Mouse (Mus musculus) gastrocnemius, postnatal 4 days (tissue): ENCODE results near the gene Dpp3. TPM values are rescaled to one million over a fixed set of nuclear protein-coding genes. Genes with fewer than 3 reads are reported as not detected.
"Not testable (repeated sequence)": the region's sequence is repeated elsewhere in the genome, so short reads cannot be mapped to it uniquely, and the experiment has no call there.

Experiments
- DNase-seq, 2 experiments: peaks; one replicate each; pipeline ENCODE4 v3.0.0; 2021 to 2022; ENCODE audit warnings: low spot score in 2 of 2, mixed read lengths in 2 of 2
- total RNA-seq, 2 experiments: library from RNA; stranded (reverse); gene quantifications; 2 replicates each; pipeline ENCODE4 v1.2.3; 2021

The Dpp3 gene
- total RNA-seq, 2 experiments from 2014 or later: 53.2 to 58.1 TPM

DNA sequence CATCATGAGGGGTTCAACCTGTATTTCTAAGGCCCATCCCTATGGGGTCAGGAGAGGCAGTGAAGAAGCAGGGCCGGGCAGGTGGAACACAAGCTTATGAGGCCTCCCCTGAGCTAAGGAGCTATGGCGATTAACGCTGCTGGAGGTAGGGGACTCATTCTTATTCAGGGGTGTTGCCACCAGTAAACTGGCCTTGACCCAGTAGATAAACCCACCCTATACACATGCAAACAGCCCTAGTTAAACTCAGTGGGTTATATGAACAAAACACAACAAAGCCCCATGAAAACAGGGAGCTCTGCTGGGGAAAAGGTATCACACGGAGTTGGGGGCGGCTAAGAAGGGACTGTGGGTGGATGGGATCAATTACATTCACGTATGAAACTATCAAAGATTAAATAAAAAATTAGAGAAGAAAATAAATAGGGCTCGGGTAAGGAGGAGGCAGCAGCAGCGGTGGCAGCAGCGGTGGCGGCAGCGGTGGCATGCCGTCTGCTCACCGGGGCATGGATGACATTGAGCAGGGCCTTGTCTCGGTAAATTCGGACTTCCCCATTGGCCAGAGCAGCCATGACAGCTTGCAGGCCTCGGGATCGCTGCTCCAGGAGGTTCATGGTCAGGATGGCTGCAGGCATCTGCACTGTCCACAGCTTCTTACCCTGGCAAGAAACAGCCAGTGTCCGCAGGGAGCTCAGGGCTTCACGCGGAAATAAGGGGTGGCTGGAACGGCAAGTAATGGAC is 31.1 kb downstream of the Dpp3 start:
- no peak for DNase-seq

GRCm38 (mm10) chr19:4891798-4892197 is 36.3 kb downstream of the Dpp3 start:
- no peak for DNase-seq

- no peak for DNase-seq
Measured at GRCm38 (mm10) chr19:4889791-4890190, 38.3 kb downstream of the Dpp3 start.

DNA sequence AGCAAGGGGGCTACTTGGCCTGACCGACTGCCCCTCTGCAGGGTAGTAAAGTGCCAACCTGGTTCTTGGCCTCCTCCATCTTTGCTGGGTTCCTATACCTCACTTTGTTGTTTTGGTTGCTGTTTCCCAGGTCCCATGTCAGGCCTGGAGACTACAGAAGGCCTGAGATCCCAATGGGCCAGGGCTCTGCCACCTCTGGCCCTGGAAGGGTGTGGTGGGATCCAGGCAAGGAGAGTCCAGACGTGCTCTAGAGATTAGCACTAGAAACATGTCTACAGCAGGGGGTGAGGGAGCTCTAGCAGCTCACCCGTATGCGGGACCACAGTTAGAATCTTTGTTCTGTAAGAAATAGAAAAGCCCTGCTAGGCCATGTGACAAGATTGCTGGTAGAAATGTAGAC is 44.1 kb downstream of the Dpp3 start:
- DNase-seq: no peak

DNA sequence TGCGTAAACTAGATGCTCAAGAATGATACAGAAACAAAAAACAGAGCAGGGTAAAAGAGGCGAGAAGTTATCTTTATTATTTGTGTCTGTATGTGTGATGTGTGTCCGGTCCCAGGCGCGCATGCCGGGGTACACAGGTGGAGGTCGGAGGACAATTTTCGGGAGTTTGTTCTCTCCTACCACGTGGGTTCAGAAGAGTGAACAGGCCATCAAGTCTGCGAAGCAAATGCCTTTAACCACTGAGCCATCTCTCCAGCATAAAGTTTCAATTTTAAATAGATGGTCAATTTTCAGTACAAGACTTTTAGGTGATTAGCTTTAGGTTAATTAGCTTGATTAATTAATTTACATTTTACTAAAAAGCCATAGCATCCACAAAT is 48.8 kb downstream of the Dpp3 start:
- no peak for DNase-seq

DNA sequence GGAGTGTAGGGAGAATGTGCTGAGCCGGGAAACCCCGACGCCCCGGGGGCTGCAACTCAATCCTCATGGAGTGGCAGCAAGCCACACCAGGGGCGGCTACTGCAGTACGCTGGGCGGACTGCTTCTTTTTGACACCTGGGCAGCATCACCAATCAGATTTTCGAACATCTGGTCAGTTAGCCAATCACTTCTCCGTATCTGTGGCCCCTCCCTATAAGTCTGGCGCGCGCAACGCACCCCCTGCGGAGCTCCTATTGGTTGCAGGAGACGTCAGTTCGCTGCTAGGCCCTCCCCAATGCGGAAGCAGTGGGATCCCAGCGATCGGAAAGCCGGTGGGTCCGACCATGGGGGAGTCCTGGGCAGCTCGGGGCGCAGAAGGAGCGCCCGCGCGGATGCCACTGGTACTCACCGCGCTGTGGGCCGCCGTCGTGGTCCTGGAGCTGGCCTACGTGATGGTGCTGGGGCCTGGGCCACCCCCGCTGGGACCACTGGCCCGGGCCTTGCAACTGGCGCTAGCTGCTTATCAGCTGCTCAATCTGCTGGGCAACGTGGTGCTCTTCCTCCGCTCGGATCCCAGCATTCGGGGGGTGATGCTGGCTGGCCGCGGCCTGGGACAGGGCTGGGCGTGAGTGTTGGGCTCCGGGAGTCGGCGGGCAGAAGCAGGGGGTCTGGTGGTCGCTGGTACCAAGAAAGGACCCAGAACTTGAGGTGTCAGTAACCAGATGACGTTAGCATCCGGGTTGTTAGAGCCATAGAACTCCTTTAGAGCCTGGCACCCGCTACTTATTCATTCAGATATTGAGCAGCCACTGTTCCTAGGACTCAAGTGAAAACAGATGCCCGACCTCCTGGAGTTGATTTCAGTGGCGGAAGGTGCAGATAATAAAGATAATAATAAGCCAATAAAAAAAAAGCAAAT is 49.4 kb downstream of the Dpp3 start, which contains the start of gene Zdhhc24:
Gene Zdhhc24, plus strand, starts transcription at position 264 of the 919 bp plus-strand sequence.
- DNase-seq: peak; percentile 90 to 94

DNA sequence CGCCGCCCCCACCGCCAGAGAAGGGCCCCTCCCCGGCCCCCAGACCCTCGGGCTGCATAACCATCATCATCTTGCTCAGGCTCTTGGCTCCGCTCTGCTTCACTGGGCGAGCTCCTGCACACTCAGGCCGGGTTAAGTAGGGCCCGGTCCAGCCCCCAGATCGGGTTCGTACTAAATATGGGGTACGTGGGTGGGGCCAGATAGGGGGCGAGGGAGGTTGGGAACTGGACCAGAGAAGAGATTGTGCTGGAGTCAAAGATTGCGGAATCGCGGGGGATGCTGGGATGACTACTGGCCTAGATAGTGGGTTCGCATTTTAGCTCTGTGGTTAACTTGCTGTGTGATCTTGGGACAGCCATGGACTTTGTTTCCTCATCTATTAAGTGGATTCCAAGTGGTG is 50.3 kb downstream of the Dpp3 start, which contains the start of gene Actn3:
Gene Actn3, minus strand, starts transcription at position 125 of the 400 bp plus-strand sequence.
- DNase-seq: peak in 1 of 2 experiments; percentile 41

GRCm38 (mm10) chr19:4876755-4877154 is 51.3 kb downstream of the Dpp3 start:
- DNase-seq: no peak

DNA sequence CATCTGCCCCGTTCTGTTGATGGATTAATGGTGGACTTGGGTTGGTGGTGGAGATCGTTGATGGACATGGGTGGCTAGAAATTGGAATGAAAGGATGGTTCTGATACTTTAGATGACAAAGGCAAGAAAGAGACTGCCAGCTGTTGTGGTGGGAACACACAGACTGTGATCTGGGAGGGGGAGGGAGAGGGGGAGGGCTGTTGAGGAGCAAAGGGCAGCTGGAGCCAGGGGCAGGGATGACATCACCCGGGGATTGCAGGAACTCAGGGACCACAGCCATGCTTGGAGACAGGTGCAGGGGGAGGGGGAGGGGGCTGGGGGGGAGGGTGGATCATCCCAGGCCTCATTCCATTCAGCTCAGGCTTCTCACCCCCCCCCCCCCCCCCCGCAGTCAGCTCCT is 51.8 kb downstream of the Dpp3 start:
- DNase-seq: no peak

DNA sequence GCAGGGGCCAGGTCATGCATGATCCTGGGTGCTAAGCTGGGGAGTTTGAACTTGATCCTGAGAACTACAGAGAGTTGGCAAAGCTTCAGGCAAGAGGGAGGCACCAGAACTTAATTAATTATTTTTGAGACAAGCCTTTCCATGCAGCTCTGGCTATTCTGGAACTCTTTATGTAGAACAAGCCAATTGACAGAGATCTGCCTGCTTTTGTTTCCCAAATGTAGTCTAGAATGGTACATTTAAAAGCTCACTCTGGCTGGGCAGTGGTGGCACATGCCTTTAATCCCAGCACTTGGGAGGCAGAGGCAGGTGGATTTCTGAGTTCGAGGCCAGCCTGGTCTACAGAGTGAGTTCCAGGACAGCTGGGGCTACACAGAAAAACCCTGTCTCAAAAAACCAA is 53.5 kb downstream of the Dpp3 start:
- DNase-seq: not testable (repeated sequence)

- no peak for DNase-seq
Measured at GRCm38 (mm10) chr19:4865147-4865546, 62.9 kb downstream of the Dpp3 start.

DNA sequence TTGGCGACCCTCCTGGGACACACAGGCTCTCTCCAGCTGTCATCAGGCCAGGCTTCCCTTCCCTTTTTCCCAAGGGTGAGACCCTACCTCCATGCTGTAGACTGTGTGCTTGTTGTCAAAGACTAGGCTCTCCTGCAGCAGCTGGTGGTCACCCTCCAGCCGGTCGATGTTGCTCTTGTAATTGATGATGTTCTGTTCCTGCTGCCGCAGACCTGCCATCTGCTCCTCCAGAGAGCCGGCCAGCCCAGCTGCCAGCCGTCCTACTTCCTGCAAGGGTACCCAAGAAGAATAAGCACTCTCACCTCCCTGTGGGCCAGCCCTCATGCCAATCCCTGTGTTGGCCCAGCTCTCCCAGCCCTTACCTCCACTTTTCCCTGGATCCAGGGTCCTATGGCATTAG is 65.0 kb downstream of the Dpp3 start:
- DNase-seq: no peak

DNA sequence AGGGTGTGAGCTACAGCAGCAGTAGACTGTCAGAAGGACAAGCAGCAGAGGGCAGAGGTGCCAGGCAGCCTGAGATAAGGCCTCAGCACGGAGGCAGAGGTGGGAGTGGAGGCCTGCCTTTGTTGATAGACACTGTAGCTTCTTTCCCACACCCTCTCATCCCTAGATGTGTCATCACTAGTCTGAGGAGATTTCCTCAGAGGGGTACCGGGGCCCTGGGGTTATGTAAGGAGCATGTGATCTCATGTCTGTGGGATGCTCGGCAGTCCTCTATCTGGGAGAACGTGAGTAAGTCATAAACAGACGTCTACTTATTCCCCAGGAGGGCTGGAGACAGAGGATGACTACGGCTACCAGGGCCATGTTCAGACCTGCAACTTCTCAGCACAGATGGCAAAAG is 69.0 kb downstream of the Dpp3 start:
- no peak for DNase-seq

Other genes with a start within 250 kb of the Dpp3 start
- not detected for gene Gm960, start 229.6 kb downstream of the Dpp3 start, total RNA-seq
- under 1 TPM; 0.18 to 0.39 TPM for gene Sptbn2, start 217.1 kb downstream of the Dpp3 start, total RNA-seq
- 1 to 10 TPM; 7.4 TPM for gene Rbm4b, start 171.8 kb downstream of the Dpp3 start, total RNA-seq
- 10 to 100 TPM; 53.3 to 68.4 TPM for gene Rbm4, start 134.4 kb downstream of the Dpp3 start, total RNA-seq
- gene Gm21992, start 116.7 kb downstream of the Dpp3 start, total RNA-seq: 10 to 100 TPM; 15.4 to 22.9 TPM
- gene Rbm14, start 116.7 kb downstream of the Dpp3 start, total RNA-seq: 10 to 100 TPM; 33.6 to 46.1 TPM
- gene Ccs, start 89.0 kb downstream of the Dpp3 start, total RNA-seq: 10 to 100 TPM; 40.7 to 44.0 TPM
- gene Ccdc87, start 88.9 kb downstream of the Dpp3 start, total RNA-seq: under 1 TPM in 1 of 2 experiments, not detected in 1; 0.07 TPM
- 10 to 100 TPM; 38.9 to 40.9 TPM for gene Ctsf, start 73.2 kb downstream of the Dpp3 start, total RNA-seq
- gene Actn3, start 50.4 kb downstream of the Dpp3 start, total RNA-seq: 1,000 to 10,000 TPM; 1,624 to 1,725 TPM
- 1 to 10 TPM; 6.3 to 7.1 TPM for gene Zdhhc24, start 49.6 kb downstream of the Dpp3 start, total RNA-seq
- 1 to 10 TPM; 3.3 to 4.2 TPM for gene Bbs1, start 21.7 kb downstream of the Dpp3 start, total RNA-seq
- 1 to 10 TPM; 1.7 to 2.2 TPM for gene Peli3, start 14.8 kb upstream of the Dpp3 start, total RNA-seq
- 10 to 100 TPM; 54.4 to 60.4 TPM for gene Mrpl11, start 33.9 kb upstream of the Dpp3 start, total RNA-seq
- gene Npas4, start 62.0 kb upstream of the Dpp3 start, total RNA-seq: under 1 TPM; 0.10 to 0.20 TPM
- gene Slc29a2, start 95.6 kb upstream of the Dpp3 start, total RNA-seq: 1 to 10 TPM; 8.7 to 9.2 TPM
- 10 to 100 TPM; 28.5 to 31.4 TPM for gene B4gat1, start 110.5 kb upstream of the Dpp3 start, total RNA-seq
- gene AC124502.3, start 110.6 kb upstream of the Dpp3 start, total RNA-seq: under 1 TPM in 1 of 2 experiments, not detected in 1; 0.29 TPM
- 10 to 100 TPM; 18.3 to 19.6 TPM for gene Brms1, start 113.1 kb upstream of the Dpp3 start, total RNA-seq
- 1 to 10 TPM; 3.4 to 3.5 TPM for gene Rin1, start 122.2 kb upstream of the Dpp3 start, total RNA-seq
- 100 to 1,000 TPM; 108 to 113 TPM for gene Cd248, start 139.8 kb upstream of the Dpp3 start, total RNA-seq
- gene Tmem151a, start 157.2 kb upstream of the Dpp3 start, total RNA-seq: under 1 TPM; 0.29 to 0.34 TPM
- 10 to 100 TPM; 57.9 to 59.6 TPM for gene Yif1a, start 160.3 kb upstream of the Dpp3 start, total RNA-seq
- gene Cnih2, start 170.2 kb upstream of the Dpp3 start, total RNA-seq: 1 to 10 TPM; 1.3 to 1.9 TPM
- gene Rab1b, start 178.8 kb upstream of the Dpp3 start, total RNA-seq: 100 to 1,000 TPM; 136 to 144 TPM
- 10 to 100 TPM; 22.8 to 24.0 TPM for gene Klc2, start 190.3 kb upstream of the Dpp3 start, total RNA-seq